Mouse (Mus musculus): ENCODE results near the gene Zfp574.

GRCm38 (mm10) chr7:25067909-25068656, 4.3 kb upstream of the Zfp574 start:
- TF ChIP-seq CTCF (IDR thresholded peaks at IDR 0.05; ENCODE audit: low read depth), result no peak
- TF ChIP-seq EP300 (IDR thresholded peaks at IDR 0.05; ENCODE audit: low read depth), result no peak
